Mouse (Mus musculus): ENCODE data around the gene Ncapg.

- TF ChIP-seq POLR2A (IDR thresholded peaks at IDR 0.05; ENCODE audit: control insufficient read depth, extremely low read depth, insufficient read depth, low read length, poor library complexity) (no peak), CTCF (IDR thresholded peaks at IDR 0.05; ENCODE audit: borderline replicate concordance, control insufficient read depth, extremely low read depth, insufficient read depth, low read length, poor library complexity) (no peak)
Observed at GRCm38 (mm10) chr5:45733751-45734150, 64.0 kb downstream of the Ncapg start.

Measured in thymus, adult 2 months (tissue).